Mouse (Mus musculus): ENCODE data around the gene Krt34. TPM values are rescaled to one million over a fixed set of nuclear protein-coding genes. Genes with fewer than 3 reads are reported as not detected.
A peak's percentile ranks its signal among the peaks of the same experiment; 100 is the strongest.

Krt34 gene
- polyA plus RNA-seq, 1 experiment from 2014 or later = not detected

- Histone ChIP-seq H3K9ac (replicated peaks; ENCODE audit: low read length) (no peak overlapping the region), H3K27ac (replicated peaks; ENCODE audit: low read depth, low read length) (no peak overlapping the region), H3K4me1 (ENCODE audit: control insufficient read depth, insufficient read depth, low read length) (no peaks in the 10 kb centered on the region), H3K4me3 (replicated peaks; ENCODE audit: low read depth, low read length) (no peak overlapping the region), H3K9me3 (ENCODE audit: control insufficient read depth, low read length) (no peaks in the 10 kb centered on the region), H3K4me2 (ENCODE audit: low read length) (no peak overlapping the region), H3K27me3 (ENCODE audit: control insufficient read depth, insufficient read depth, low read length) (no peaks in the 10 kb centered on the region), H3K36me3 (ENCODE audit: control insufficient read depth, insufficient read depth, low read length) (no peaks in the 10 kb centered on the region)
- no peak for DNase-seq
- 89% methylated on average over 5 of the region's 5 CpGs for WGBS
- no peak for ATAC-seq (ENCODE audit: low FRiP score, low TSS enrichment)
These were observed 33.0 kb downstream of the Krt34 start for GRCm38 (mm10) chr11:100008336-100008735.

GRCm38 (mm10) chr11:100006624-100007023, 34.7 kb downstream of the Krt34 start:
- Histone ChIP-seq H3K36me3 (ENCODE audit: control insufficient read depth, insufficient read depth, low read length) (no peaks in the 10 kb centered on the region), H3K9ac (replicated peaks; ENCODE audit: low read length) (no peak overlapping the region), H3K4me1 (ENCODE audit: control insufficient read depth, insufficient read depth, low read length) (no peaks in the 10 kb centered on the region), H3K4me3 (replicated peaks; ENCODE audit: low read depth, low read length) (no peak overlapping the region), H3K4me2 (ENCODE audit: low read length) (no peak overlapping the region), H3K27me3 (ENCODE audit: control insufficient read depth, insufficient read depth, low read length) (no peaks in the 10 kb centered on the region), H3K9me3 (ENCODE audit: control insufficient read depth, low read length) (no peaks in the 10 kb centered on the region), H3K27ac (replicated peaks; ENCODE audit: low read depth, low read length) (no peak overlapping the region)
- 56% methylated on average over 3 of the region's 3 CpGs for WGBS
- ATAC-seq (ENCODE audit: low FRiP score, low TSS enrichment) (no peak), DNase-seq (no peak)

- H3K9me3 ChIP-seq (ENCODE audit: control insufficient read depth, low read length) = no peaks in the 10 kb centered on the region
- no peak overlapping the region for H3K4me2 ChIP-seq (ENCODE audit: low read length)
- no peaks in the 10 kb centered on the region for H3K36me3 ChIP-seq (ENCODE audit: control insufficient read depth, insufficient read depth, low read length)
- no peaks in the 10 kb centered on the region for H3K4me1 ChIP-seq (ENCODE audit: control insufficient read depth, insufficient read depth, low read length)
- H3K4me3 ChIP-seq (replicated peaks; ENCODE audit: low read depth, low read length) = no peak overlapping the region
- H3K27ac ChIP-seq (replicated peaks; ENCODE audit: low read depth, low read length) = no peak overlapping the region
- DNase-seq (no peak), ATAC-seq (ENCODE audit: low FRiP score, low TSS enrichment) (no peak)
- H3K9ac ChIP-seq (replicated peaks; ENCODE audit: low read length) = no peak overlapping the region
- 91% methylated on average over 8 of the region's 8 CpGs for WGBS
- no peaks in the 10 kb centered on the region for H3K27me3 ChIP-seq (ENCODE audit: control insufficient read depth, insufficient read depth, low read length)
These were observed 35.4 kb downstream of the Krt34 start for GRCm38 (mm10) chr11:100005905-100006304.

DNA sequence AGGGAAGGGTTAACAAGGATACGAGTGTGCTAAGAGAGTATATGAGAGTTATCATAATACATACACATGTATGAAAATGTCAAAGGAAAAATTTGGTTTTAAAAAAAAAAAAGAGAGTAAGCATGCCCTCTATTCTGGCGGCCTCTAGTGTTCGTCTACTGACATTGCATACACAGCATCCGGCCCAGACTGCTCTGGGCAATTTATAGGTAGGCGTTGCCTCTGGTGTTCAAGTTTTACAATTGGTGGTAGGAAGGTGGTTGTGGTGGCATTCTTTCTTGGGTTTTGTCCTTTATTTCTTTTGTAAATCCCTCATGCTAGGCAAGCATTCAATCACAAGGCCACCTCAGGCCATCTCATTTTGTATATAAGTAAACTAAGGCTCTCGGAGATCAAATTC, 36.5 kb downstream of the Krt34 start:
- H3K27me3 ChIP-seq (ENCODE audit: control insufficient read depth, insufficient read depth, low read length) = no peaks in the 10 kb centered on the region
- H3K9me3 ChIP-seq (ENCODE audit: control insufficient read depth, low read length) = no peaks in the 10 kb centered on the region
- H3K27ac ChIP-seq (replicated peaks; ENCODE audit: low read depth, low read length) = no peak overlapping the region
- ATAC-seq (ENCODE audit: low FRiP score, low TSS enrichment) = no peak
- no peaks in the 10 kb centered on the region for H3K4me1 ChIP-seq (ENCODE audit: control insufficient read depth, insufficient read depth, low read length)
- no peak overlapping the region for H3K4me3 ChIP-seq (replicated peaks; ENCODE audit: low read depth, low read length)
- no peaks in the 10 kb centered on the region for H3K36me3 ChIP-seq (ENCODE audit: control insufficient read depth, insufficient read depth, low read length)
- H3K9ac ChIP-seq (replicated peaks; ENCODE audit: low read length) = no peak overlapping the region
- no peak overlapping the region for H3K4me2 ChIP-seq (ENCODE audit: low read length)
- WGBS = 27% methylated on average over 6 of the region's 6 CpGs
- peak; percentile 77 for DNase-seq

GRCm38 (mm10) chr11:99999091-99999490, 42.3 kb downstream of the Krt34 start:
- ATAC-seq (ENCODE audit: low FRiP score, low TSS enrichment) (no peak), DNase-seq (no peak)
- 92% methylated on average over 7 of the region's 7 CpGs for WGBS
- H3K4me2 ChIP-seq (ENCODE audit: low read length) = no peak overlapping the region
- no peaks in the 10 kb centered on the region for H3K4me1 ChIP-seq (ENCODE audit: control insufficient read depth, insufficient read depth, low read length)
- H3K9me3 ChIP-seq (ENCODE audit: control insufficient read depth, low read length) = no peaks in the 10 kb centered on the region
- no peak overlapping the region for H3K27ac ChIP-seq (replicated peaks; ENCODE audit: low read depth, low read length)
- H3K4me3 ChIP-seq (replicated peaks; ENCODE audit: low read depth, low read length) = no peak overlapping the region
- H3K27me3 ChIP-seq (ENCODE audit: control insufficient read depth, insufficient read depth, low read length) = no peaks in the 10 kb centered on the region
- no peaks in the 10 kb centered on the region for H3K36me3 ChIP-seq (ENCODE audit: control insufficient read depth, insufficient read depth, low read length)
- no peak overlapping the region for H3K9ac ChIP-seq (replicated peaks; ENCODE audit: low read length)

DNA sequence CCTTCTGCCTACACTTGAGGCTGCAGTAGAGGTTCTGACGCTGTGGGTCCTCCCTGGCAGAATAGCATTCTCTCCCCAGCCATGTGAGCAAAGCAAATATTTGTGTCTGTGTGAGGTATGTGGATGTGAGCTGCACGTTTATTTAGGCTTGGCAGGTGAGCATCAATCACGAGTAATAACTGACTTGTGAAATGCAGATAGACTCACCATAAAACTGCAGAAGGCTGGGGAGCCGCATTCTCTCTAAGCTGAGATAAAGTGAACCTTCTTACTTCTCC, 47.0 kb downstream of the Krt34 start:
- no peaks in the 10 kb centered on the region for H3K4me1 ChIP-seq (ENCODE audit: control insufficient read depth, insufficient read depth, low read length)
- H3K4me3 ChIP-seq (replicated peaks; ENCODE audit: low read depth, low read length) = no peak overlapping the region
- no peaks in the 10 kb centered on the region for H3K36me3 ChIP-seq (ENCODE audit: control insufficient read depth, insufficient read depth, low read length)
- H3K27ac ChIP-seq (replicated peaks; ENCODE audit: low read depth, low read length) = no peak overlapping the region
- ATAC-seq (ENCODE audit: low FRiP score, low TSS enrichment) (no peak), DNase-seq (no peak)
- H3K9me3 ChIP-seq (ENCODE audit: control insufficient read depth, low read length) = no peaks in the 10 kb centered on the region
- WGBS = 71% methylated on average over 4 of the region's 4 CpGs
- no peak overlapping the region for H3K9ac ChIP-seq (replicated peaks; ENCODE audit: low read length)
- no peaks in the 10 kb centered on the region for H3K27me3 ChIP-seq (ENCODE audit: control insufficient read depth, insufficient read depth, low read length)
- H3K4me2 ChIP-seq (ENCODE audit: low read length) = no peak overlapping the region

DNA sequence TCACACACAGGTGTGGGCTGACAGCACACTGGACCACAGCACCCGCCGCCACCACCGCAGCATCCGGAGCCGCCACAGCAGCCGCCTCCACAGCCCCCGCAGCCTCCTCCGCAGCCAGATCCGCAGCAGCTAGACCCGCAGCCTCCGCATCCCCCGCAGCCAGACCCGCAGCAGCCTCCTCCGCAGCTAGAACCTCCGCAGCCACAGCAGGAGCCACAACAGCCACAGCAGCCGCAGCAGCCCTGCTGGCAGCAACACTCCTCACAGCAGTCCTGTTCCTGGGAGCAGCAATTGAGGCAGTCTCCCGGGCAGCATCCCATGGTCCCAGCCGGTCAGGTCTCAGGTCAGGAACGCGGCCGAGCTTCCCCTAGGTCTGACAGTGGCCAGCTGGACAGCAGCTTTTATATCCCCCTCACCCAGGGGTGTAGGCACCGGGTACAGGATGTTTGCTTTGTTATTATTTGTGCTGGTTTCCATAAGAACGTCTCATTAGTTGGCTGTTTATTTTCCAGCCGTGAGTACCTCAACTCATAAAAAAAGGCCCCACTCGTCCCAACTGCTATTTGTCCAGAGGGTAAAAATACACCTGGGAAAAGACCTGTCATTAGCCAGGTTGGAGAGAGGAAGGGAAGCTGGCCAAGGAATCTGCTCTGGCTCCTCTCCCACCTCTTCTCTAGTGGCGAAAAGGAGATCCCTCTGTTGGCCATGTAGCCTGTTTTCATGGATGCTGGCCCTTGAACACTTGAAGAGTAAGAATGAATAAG, 47.6 kb downstream of the Krt34 start, which contains the start of gene Krtap17-1:
Gene Krtap17-1 (minus strand): TSS at position 375 of the 764 bp plus-strand sequence.
- H3K4me1 ChIP-seq (ENCODE audit: control insufficient read depth, insufficient read depth, low read length) = no peaks in the 10 kb centered on the region
- ATAC-seq (ENCODE audit: low FRiP score, low TSS enrichment) (no peak), DNase-seq (peak; percentile 51)
- H3K4me2 ChIP-seq (ENCODE audit: low read length) = peak within 1 kb of the TSS; percentile 48
- H3K4me3 ChIP-seq (replicated peaks; ENCODE audit: low read depth, low read length) = peak within 1 kb of the TSS; percentile 14
- 32% methylated on average over 26 of the region's 26 CpGs for WGBS
- no peaks in the 10 kb centered on the region for H3K27me3 ChIP-seq (ENCODE audit: control insufficient read depth, insufficient read depth, low read length)
- H3K36me3 ChIP-seq (ENCODE audit: control insufficient read depth, insufficient read depth, low read length) = no peaks in the 10 kb centered on the region
- no peak within 1 kb of the TSS for H3K27ac ChIP-seq (replicated peaks; ENCODE audit: low read depth, low read length)
- peak within 1 kb of the TSS; percentile 36; the same call in 1 of the 2 replicates for H3K9ac ChIP-seq (replicated peaks; ENCODE audit: low read length)
- no peaks in the 10 kb centered on the region for H3K9me3 ChIP-seq (ENCODE audit: control insufficient read depth, low read length)

GRCm38 (mm10) chr11:99990571-99990970, 50.8 kb downstream of the Krt34 start:
- no peaks in the 10 kb centered on the region for H3K27me3 ChIP-seq (ENCODE audit: control insufficient read depth, insufficient read depth, low read length)
- no peak overlapping the region for H3K4me3 ChIP-seq (replicated peaks; ENCODE audit: low read depth, low read length)
- no peaks in the 10 kb centered on the region for H3K9me3 ChIP-seq (ENCODE audit: control insufficient read depth, low read length)
- H3K9ac ChIP-seq (replicated peaks; ENCODE audit: low read length) = no peak overlapping the region
- no peak overlapping the region for H3K4me2 ChIP-seq (ENCODE audit: low read length)
- WGBS = 61% methylated on average over 3 of the region's 3 CpGs
- peak; percentile 65 for DNase-seq
- no peaks in the 10 kb centered on the region for H3K4me1 ChIP-seq (ENCODE audit: control insufficient read depth, insufficient read depth, low read length)
- H3K27ac ChIP-seq (replicated peaks; ENCODE audit: low read depth, low read length) = no peak overlapping the region
- H3K36me3 ChIP-seq (ENCODE audit: control insufficient read depth, insufficient read depth, low read length) = no peaks in the 10 kb centered on the region
- no peak for ATAC-seq (ENCODE audit: low FRiP score, low TSS enrichment)

DNA sequence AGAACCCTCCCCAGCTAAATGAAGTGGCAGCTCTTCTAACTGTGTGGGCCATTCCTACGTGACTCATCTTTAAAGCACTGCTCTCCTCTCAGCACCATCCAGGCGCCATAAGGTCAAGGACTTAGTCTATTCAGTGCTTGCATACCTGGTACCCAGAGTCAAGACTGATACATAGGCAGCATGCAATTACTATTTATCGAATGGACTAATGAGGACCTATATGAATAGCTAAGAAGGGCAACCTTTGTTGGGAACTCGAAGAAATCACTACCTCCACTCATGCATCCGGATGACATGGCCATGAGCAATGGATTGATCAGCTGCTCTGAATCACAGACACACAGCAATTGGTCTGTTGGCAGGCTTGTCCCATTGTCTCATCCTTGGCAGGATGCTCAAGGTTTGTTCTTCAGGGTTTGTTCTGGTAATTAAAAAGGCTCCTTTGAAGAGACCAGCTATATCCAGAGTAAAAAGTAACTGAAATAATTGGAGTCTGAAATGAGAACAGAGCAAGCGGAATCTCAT, 51.4 kb downstream of the Krt34 start:
- no peak overlapping the region for H3K4me2 ChIP-seq (ENCODE audit: low read length)
- no peaks in the 10 kb centered on the region for H3K27me3 ChIP-seq (ENCODE audit: control insufficient read depth, insufficient read depth, low read length)
- WGBS = 88% methylated on average over 6 of the region's 6 CpGs
- H3K27ac ChIP-seq (replicated peaks; ENCODE audit: low read depth, low read length) = no peak overlapping the region
- H3K9ac ChIP-seq (replicated peaks; ENCODE audit: low read length) = no peak overlapping the region
- ATAC-seq (ENCODE audit: low FRiP score, low TSS enrichment) (no peak), DNase-seq (no peak)
- no peak overlapping the region for H3K4me3 ChIP-seq (replicated peaks; ENCODE audit: low read depth, low read length)
- H3K4me1 ChIP-seq (ENCODE audit: control insufficient read depth, insufficient read depth, low read length) = no peaks in the 10 kb centered on the region
- H3K36me3 ChIP-seq (ENCODE audit: control insufficient read depth, insufficient read depth, low read length) = no peaks in the 10 kb centered on the region
- H3K9me3 ChIP-seq (ENCODE audit: control insufficient read depth, low read length) = no peaks in the 10 kb centered on the region

Data from midbrain, embryonic 14.5 days (tissue).